ENCODE assay signal across 22 mouse cellular contexts in genomic region chrX:60014588-60014987, GRCm38 (mm10). TPM values are rescaled to one million over a fixed set of nuclear protein-coding genes. Genes with fewer than 3 reads are reported as not detected.
"Had no signal": no experiment of that assay in that cellular context is flagged by ENCODE, and none has a peak within 500 bp of the region (broad histone marks: within the 10 kb centered on the region; RNA-seq: fewer than 3 reads in every experiment).

No protein-coding gene starts in this region.

- H3K4me2 ChIP-seq: neural tube, embryonic 13.5 days; neural tube, embryonic 15.5 days; stomach, embryonic 15.5 days had no signal

- H3K4me3 ChIP-seq: neural tube, embryonic 13.5 days; neural tube, embryonic 15.5 days; stomach, embryonic 15.5 days had no signal

- H3K27me3 ChIP-seq: neural tube, embryonic 13.5 days; neural tube, embryonic 15.5 days; stomach, embryonic 15.5 days had no signal

- H3K36me3 ChIP-seq: neural tube, embryonic 13.5 days; neural tube, embryonic 15.5 days; stomach, embryonic 15.5 days had no signal

- H3K27ac ChIP-seq: neural tube, embryonic 13.5 days; neural tube, embryonic 15.5 days; stomach, embryonic 15.5 days; stomach, postnatal 0 days had no signal

- DNase-seq: retina, postnatal 1 day; right cerebral cortex, adult 18-20 months; right cerebral cortex, postnatal 14 days; right cerebral cortex, postnatal 25 days; right cerebral cortex, postnatal 4 days; spleen, adult 18-20 months; thymus, adult 18-20 months; thymus, adult 2 months; thymus, postnatal 14 days; thymus, postnatal 25 days; thymus, postnatal 36 days; thymus, postnatal 4 days had no signal

- H3K9me3 ChIP-seq: neural tube, embryonic 13.5 days; neural tube, embryonic 15.5 days; stomach, embryonic 15.5 days had no signal

- H3K4me1 ChIP-seq: neural tube, embryonic 13.5 days; neural tube, embryonic 15.5 days; stomach, embryonic 15.5 days had no signal

- H3K9ac ChIP-seq: neural tube, embryonic 13.5 days; neural tube, embryonic 15.5 days; stomach, embryonic 15.5 days had no signal

RNA-seq across cellular contexts. Expression of gene F9, which starts 15.3 kb away (rescaled TPM):
- polyA plus RNA-seq: neural tube, embryonic 13.5 days; neural tube, embryonic 14.5 days; neural tube, embryonic 15.5 days; small intestine, adult 2 months; stomach, embryonic 14.5 days; stomach, postnatal 0 days; testis, adult 2 months; thymus, postnatal 0 days; urinary bladder, adult 2 months had no signal
